Mouse (Mus musculus) urinary bladder, postnatal 4 days (tissue): Measurements from ENCODE around the gene Olfr145.
A peak's percentile ranks its signal among the peaks of the same experiment; 100 is the strongest.

Experiments used
- DNase-seq, 2 experiments: peaks; one replicate each; pipeline ENCODE4 v3.0.0; 2021 to 2022; ENCODE audit warnings: low spot score in 2 of 2

Gene Olfr145

DNA sequence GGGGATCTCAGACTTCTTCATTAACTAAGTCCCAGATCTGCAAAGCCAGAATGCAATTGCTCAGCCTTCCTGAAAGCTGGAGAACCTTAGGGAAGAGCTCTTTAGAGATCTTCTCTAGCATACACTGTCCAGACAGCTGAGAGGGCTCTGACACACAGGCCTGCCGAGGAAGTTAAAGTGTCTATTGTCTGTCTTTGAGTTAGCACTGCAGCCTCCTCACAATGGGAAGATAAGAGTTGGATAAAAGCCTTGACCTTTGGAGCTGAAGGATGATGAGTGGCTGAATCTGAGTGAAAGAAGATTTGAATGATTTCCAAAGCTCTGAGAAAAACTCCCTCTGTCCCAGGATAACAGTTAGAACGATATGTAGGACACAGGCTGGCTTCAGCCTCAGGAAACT, at the start of gene Olfr145:
Gene Olfr145 (plus strand): TSS at position 64 of the 400 bp plus-strand sequence.
- DNase-seq: no peak

DNA sequence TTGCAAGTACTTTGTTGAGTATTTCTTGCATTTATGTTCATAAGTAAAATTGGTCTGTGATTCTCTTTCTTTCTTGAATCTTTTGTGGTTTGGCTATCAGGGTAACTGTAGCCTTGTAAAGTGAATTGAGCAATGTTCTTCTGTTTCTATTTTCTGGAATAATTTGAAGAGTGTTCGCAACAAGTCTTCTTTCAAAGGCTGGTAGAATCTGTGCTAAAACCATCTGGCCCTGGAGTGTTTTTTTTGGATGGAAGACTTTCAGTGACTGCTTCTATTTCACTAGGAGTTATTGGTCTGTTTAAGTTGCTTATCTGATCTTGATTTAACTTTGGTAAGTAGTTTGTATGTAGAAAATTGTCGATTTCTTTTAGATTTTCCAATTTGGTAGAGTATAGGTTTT, 47.3 kb upstream of the Olfr145 start:
- no peak for DNase-seq

GRCm38 (mm10) chr9:37853969-37854368, 42.6 kb upstream of the Olfr145 start, which contains the start of gene Olfr877:
Gene Olfr877, plus strand, starts transcription at chr9:37854269.
- no peak for DNase-seq

DNA sequence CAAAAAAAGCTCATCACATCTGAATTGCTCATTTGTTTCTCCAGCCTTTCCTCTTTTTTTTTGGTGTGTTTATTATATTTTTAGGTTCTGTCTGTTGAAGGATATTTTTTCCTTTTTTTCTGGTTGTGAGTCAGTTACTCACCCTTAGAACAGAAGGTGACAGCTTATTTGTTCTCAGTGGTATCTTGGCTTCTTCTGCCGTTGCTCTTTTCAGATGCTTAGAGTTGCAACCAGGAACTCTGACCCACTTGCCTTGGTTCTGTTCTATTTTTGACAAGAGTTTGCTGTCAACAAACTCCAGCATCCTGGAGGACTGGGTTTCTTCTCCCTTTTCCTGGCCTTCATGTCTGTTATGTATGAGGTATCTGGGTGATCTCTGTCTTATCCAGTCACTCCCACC, 33.2 kb upstream of the Olfr145 start:
- no peak for DNase-seq

- DNase-seq: no peak
These were observed 26.3 kb upstream of the Olfr145 start for GRCm38 (mm10) chr9:37870246-37870645.

GRCm38 (mm10) chr9:37871097-37871496, 25.4 kb upstream of the Olfr145 start:
- DNase-seq: no peak

DNA sequence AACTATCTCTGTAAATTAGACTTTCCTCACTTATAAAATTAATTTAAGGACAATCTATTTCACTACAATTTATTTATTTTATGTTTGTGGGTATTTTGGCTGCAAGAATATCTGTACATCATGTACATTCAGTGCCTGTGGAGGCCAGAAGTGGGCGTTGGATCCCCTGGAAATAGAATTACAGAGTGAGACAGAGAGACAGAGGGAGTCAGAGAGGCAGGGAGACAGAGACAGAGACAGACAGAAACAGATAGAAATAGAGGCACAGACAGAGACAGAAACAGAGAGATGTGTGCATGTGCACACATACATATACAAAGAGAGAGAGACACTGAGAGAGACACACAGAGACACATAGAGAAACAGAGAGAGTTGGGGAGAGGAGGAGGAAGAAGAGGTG, 25.0 kb upstream of the Olfr145 start:
- DNase-seq: no peak

DNA sequence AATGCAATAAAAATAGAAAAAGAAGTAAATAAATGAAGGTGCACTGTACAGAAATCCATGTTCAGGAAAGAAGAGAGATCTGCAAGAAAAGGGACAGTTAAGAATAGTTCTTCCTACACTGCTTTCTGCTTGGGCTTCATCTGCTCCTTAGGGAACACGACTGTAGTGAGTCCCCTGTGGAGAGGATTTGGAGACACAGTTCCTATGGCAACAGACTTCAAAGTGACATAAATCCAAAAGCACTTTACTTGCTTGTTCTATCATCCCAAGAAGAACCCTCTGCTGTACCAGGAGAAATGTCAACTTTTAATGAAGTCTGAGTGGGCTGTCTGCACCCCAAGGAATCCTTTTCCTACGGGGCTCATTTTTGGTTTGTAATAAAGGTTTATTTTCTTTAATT, 5.6 kb upstream of the Olfr145 start:
- DNase-seq: no peak

DNA sequence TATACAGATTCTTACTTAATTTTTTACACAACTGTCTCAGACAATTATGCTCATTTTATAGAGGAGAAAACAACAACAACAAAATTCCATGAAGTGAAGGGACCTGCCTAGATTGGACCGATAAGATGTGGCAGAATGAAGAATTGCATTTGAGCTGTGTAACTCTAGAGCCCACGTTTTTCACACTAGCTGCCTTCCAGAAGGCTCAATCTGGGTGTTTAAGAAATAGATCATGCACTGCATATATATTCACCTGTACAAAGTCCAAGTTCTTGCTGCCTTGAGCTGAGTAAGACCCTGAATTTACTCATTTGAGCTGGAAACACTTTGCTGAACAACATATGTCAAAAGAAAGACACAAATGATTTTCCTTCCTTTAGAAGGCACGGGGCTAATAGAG, 9.0 kb downstream of the Olfr145 start:
- DNase-seq: no peak

DNA sequence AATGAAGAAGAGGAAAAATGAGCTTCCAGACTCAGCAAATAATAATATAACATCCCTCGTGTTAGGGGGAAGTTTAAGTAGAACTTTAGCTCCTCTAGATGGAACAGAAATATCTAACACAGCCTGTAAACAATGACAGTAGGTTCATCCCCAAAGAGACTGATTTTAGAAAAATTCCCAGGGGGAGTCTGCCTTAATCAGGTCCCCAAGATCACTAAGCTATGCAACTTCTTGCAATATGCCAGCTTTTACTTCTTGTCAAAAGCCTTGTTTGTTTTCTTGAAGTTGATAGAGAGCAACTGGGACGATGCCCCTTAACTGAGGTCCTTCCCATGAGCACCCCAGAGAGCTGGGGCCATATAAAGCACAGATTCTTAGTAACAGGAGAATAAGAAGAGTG, 21.0 kb downstream of the Olfr145 start, which contains the start of gene Olfr878:
Gene Olfr878 (plus strand): TSS at position 301 of the 400 bp plus-strand sequence.
- DNase-seq: no peak

DNA sequence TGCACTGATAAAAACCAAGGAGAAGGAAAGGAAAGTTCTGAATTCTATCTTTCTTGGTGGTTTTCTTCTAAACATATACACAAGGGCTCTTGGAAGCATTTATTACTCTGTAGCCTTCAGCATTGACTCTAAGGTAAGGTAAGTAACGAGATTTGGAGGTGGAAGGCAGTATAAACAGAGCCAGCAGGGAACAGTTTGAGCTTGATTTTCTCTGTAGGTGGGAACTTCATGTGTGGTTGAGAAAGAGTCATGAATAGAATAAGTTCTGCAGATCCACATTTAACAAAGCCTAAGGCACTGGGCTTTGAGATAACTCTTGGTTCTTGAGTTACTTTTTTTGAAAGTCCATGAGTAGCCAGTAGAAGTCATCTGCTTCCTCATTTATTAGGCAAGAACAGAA, 21.5 kb downstream of the Olfr145 start:
- DNase-seq: no peak

DNA sequence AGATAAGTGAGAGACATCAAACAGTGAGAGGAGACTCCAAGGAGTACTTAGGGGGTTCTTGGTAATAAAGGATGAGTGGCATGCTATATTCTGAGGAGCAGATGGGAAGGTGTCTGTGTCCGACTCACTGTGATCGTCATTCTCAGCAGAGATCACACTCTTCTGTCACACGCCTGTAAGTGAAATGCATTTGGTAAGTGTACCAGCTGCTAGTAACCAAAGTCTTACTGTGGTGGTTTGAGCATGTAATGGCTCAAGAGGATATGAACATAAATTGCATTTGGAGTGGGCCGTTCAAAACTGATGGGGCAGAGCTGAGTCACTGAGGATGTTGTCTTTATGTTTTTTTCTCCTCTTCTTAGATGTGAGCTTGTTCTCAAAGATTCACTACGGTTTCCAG, 27.7 kb downstream of the Olfr145 start:
- no peak for DNase-seq

GRCm38 (mm10) chr9:37925445-37925844, 28.9 kb downstream of the Olfr145 start:
- DNase-seq: no peak

DNA sequence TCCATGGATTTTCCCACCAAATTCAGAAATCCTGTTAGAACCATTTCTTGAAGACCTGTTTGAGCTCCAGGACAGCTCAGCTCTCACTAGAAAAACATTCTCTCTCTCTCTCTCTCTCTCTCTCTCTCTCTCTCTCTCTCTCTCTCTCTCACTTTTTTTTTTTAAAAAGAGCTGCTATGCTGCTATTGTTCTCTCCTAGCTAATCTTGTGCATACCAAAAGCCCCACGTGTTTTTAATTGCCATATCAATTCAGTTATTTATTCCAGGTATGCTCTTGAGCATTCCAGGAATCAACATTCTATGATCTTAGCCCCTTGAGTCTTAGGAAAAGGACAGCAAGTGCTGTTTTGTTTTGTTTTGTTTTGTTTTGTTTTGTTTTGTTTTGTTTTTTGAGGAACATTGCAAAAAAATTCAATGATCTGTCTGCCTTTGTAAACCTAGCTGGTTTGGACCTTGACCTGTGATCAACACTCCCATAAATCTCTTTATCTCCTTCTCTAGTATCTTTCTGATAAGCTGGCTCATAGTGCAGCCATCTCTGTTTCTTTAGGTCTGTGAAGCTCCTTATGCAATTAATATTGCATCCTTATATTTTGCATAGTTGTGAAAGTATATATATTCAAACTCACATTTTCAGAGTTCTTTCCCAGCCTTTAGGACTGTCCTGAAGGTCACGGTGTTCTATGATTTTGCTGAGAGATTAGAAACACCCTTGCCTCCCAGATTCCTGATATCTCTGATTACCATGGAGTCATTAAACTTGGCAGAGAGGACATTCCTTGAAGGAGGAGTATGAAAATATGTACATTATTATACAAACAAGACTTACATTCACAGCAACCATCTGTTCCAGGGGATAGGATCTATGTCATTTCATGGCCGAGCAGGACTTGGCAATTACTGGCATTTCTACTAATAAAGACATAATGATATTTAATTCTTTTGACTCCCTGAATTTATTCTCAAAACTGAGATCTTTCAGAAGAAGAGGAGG, 29.8 kb downstream of the Olfr145 start:
- no peak for DNase-seq

- DNase-seq: peak in 1 of 2 experiments; percentile 60
These were observed 36.0 kb downstream of the Olfr145 start for GRCm38 (mm10) chr9:37932519-37932918.

DNA sequence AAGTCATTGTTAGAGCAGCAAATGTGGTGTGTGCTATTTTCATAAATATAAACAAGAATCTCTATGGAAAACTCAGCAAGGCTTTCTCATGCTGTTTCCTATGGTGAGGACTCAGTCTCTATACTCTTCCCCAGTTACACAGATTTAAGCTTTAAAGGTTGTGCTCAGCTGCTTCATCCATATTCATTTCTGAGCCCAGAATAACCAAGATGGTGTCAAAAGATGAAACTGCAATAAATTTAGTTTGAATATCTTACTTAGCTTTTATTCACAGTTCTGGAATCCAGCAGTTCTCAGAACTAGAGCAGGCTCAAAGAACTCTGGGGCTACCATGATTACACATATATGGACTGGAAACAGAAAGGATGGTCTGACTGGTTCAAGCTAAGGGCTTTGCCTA, 37.6 kb downstream of the Olfr145 start:
- DNase-seq: no peak

DNA sequence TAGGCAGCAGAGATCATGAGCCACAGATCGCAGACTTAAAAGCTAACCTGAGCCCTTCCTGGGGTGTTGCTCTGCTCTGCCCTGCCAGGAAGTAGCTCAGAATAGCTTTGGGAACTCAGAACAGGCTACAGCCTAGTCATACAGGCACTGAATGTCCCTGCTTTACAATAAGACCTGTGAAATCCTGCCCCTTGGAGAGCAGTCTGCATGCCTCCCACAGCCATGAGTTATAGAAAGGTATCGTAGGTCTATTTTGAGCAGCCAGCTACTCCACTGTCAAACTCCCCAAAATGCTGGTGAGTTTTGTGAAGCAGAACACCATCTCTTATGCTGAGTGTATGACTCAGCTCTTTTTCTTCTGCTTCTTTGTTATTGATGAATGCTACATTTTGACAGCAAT, 44.6 kb downstream of the Olfr145 start:
- no peak for DNase-seq
